9 mouse cellular contexts compared by ENCODE assay signal in the genomic region with DNA sequence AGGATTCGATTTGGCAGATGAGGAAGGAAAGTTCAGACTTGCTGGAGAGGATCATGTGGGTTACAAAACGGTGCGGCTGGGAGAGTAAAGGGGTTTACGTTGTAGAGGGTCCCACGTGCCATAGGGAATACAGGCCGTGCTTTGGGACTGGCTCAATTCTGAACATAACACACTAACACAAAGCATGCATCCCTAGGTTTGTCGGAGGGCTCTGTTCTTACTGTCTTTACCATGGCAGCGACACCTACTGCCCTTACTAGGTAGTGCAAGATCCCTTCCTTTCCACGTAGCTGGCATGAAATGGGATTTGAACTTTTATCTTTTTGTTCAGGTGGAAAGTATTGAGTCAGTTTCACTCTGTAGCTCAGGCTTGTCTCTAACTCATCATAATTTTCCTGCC. TPM values are rescaled to one million over a fixed set of nuclear protein-coding genes. Genes with fewer than 3 reads are reported as not detected.
DNase-seq lines count a peak whose midpoint lies in the region; ATAC-seq and TF ChIP-seq lines count a peak whose summit lies in the region.
"Had no signal": no experiment of that assay in that cellular context is flagged by ENCODE, and none has a peak within 500 bp of the region (broad histone marks: within the 10 kb centered on the region; RNA-seq: fewer than 3 reads in every experiment).

No protein-coding gene starts in this region.

- peaks cover 58 to 87% of the 10 kb centered on the region in 2 experiments for H3K36me3 ChIP-seq in CH12.LX (replicated peaks in 1 of 2; ENCODE audit: control insufficient read depth in 1 of 2, insufficient read depth in 1 of 2, low read length in 1 of 2)

- no peak overlapping the region for H3K4me3 ChIP-seq in CH12.LX (replicated peaks in 1 of 3; ENCODE audit: low read depth in 2 of 3, low read length in 2 of 3, poor library complexity in 1 of 3)
- H3K4me3 ChIP-seq: neural tube, embryonic 12.5 days had no signal

- no peak for TF ChIP-seq POLR2A in CH12.LX (IDR thresholded peaks at IDR 0.05; ENCODE audit: low read depth, low read length)

- H3K27ac ChIP-seq in CH12.LX (ENCODE audit: insufficient read depth, low read depth): no peak overlapping the region
- H3K27ac ChIP-seq: neural tube, embryonic 12.5 days had no signal

- no peak overlapping the region for H3K4me2 ChIP-seq in CH12.LX (ENCODE audit: insufficient read depth, low read depth, poor library complexity, severe bottlenecking)
- H3K4me2 ChIP-seq: neural tube, embryonic 12.5 days had no signal

- H3K4me1 ChIP-seq in CH12.LX (ENCODE audit: control insufficient read depth in 1 of 2, insufficient read depth in 2 of 2): peaks cover 0 to 16% of the 10 kb centered on the region in 2 experiments; a peak in 2 of 4 replicates
- H3K4me1 ChIP-seq: neural tube, embryonic 12.5 days had no signal

- no peaks in the 10 kb centered on the region for H3K9me3 ChIP-seq in CH12.LX (replicated peaks; ENCODE audit: low read length)
- H3K9me3 ChIP-seq: neural tube, embryonic 12.5 days had no signal

- peak; percentile 87 for ATAC-seq in megakaryocyte-erythroid progenitor cell, adult 5-6 weeks (replicated peaks; ENCODE audit: low FRiP score, low TSS enrichment, poor library complexity, severe bottlenecking)

- peak; percentile 40 for TF ChIP-seq RAD21 in CH12.LX (IDR thresholded peaks at IDR 0.05; ENCODE audit: low read depth, low read length)

- dilution Hi-C loops in CH12.LX (cut with MboI; ENCODE audit: extremely low pct_ligation_motif_present, extremely low pct_unique_long_range_greater_than_20kb, low sequenced_read_pairs): no loop called here

- DNase-seq in layer of hippocampus, adult 11-12 months (ENCODE audit: low spot score): peak; percentile 54
- DNase-seq in layer of hippocampus, adult 9-11 months: no peak
- DNase-seq in CH12.LX (ENCODE audit: extremely low read depth) (peak; percentile 61), adipocyte (ENCODE audit: low spot score) (peak; percentile 67)
- peak; percentile 79 for DNase-seq in embryo, embryonic 10.5 days (ENCODE audit: low spot score)
- peak; percentile 44 for DNase-seq in kidney, postnatal 14 days
- DNase-seq in yolk sac, embryonic 10.5 days (ENCODE audit: low spot score): peak; percentile 15

- TF ChIP-seq CTCF in CH12.LX (conservative IDR thresholded peaks at IDR 0.05 in 1 of 2, IDR thresholded peaks at IDR 0.05 in 1 of 2; ENCODE audit: low read depth in 2 of 2, low read length in 2 of 2): peak; percentile 76 to 97

- no peak for TF ChIP-seq EP300 in CH12.LX (IDR thresholded peaks at IDR 0.05; ENCODE audit: low read length)

- H3K27me3 ChIP-seq in CH12.LX (replicated peaks): no peaks in the 10 kb centered on the region
- H3K27me3 ChIP-seq: neural tube, embryonic 12.5 days had no signal

- no peak overlapping the region for H3K9ac ChIP-seq in CH12.LX (ENCODE audit: insufficient read depth, low read depth)
- H3K9ac ChIP-seq: neural tube, embryonic 12.5 days had no signal

- in situ Hi-C loops in CH12.LX (cut with MboI; ENCODE audit: low pct_ligation_motif_present, low pct_unique_long_range_greater_than_20kb, low sequenced_read_pairs): no loop called here

- no peaks in the 10 kb centered on the region for H3K79me2 ChIP-seq in CH12.LX (replicated peaks; ENCODE audit: control insufficient read depth, extremely low read depth, insufficient read depth, poor library complexity, severe bottlenecking)

TF ChIP-seq in CH12.LX, 34 proteins besides CTCF, POLR2A, EP300 and RAD21:
- TF ChIP-seq CHD2 (IDR thresholded peaks at IDR 0.05; ENCODE audit: low read length) (no peak), SMC3 (IDR thresholded peaks at IDR 0.05; ENCODE audit: low read depth, low read length) (peak; percentile 75)

RNA-seq across cellular contexts. Expression of a gene that starts 15.9 kb away (rescaled TPM):
- total RNA-seq in CH12.LX (2012; rRNA removed) (83.7 and 87.3 TPM in 2 replicates), CH12.LX (2014; rRNA removed) (69.5 and 73.9 TPM in 2 replicates)
- polyA plus RNA-seq in CH12.LX (2012; ENCODE audit: insufficient read length, low read depth): 48.4 and 56.5 TPM in 2 replicates
- total RNA-seq in megakaryocyte-erythroid progenitor cell, adult 5-6 weeks (2014; fragmentation: Nextera tagmentation): 30.3 and 47.7 TPM in 2 replicates
- 55.0 and 60.4 TPM in 2 replicates for total RNA-seq in megakaryocyte-erythroid progenitor cell, adult 5-6 weeks (2017)

RNA-seq across cellular contexts. Expression of a gene that starts 15.9 kb away (rescaled TPM):
- total RNA-seq in CH12.LX (2012; rRNA removed) (38.7 and 44.1 TPM in 2 replicates), CH12.LX (2014; rRNA removed) (65.1 and 79.5 TPM in 2 replicates)
- polyA plus RNA-seq in CH12.LX (2012; ENCODE audit: insufficient read length, low read depth): 60.0 and 62.5 TPM in 2 replicates
- total RNA-seq in megakaryocyte-erythroid progenitor cell, adult 5-6 weeks (2014; fragmentation: Nextera tagmentation): 32.7 and 47.9 TPM in 2 replicates
- total RNA-seq in megakaryocyte-erythroid progenitor cell, adult 5-6 weeks (2017): 50.5 and 58.1 TPM in 2 replicates

RNA-seq across cellular contexts. Expression of a gene that starts 57.9 kb away (rescaled TPM):
- total RNA-seq in CH12.LX (2012; rRNA removed): 24.2 and 27.8 TPM in 2 replicates
- total RNA-seq in CH12.LX (2014; rRNA removed): 29.5 and 32.6 TPM in 2 replicates
- polyA plus RNA-seq in CH12.LX (2012; ENCODE audit: insufficient read length, low read depth): 61.8 and 67.1 TPM in 2 replicates
- total RNA-seq in megakaryocyte-erythroid progenitor cell, adult 5-6 weeks (2014; fragmentation: Nextera tagmentation): 2.6 and 4.2 TPM in 2 replicates
- 5.1 and 6.7 TPM in 2 replicates for total RNA-seq in megakaryocyte-erythroid progenitor cell, adult 5-6 weeks (2017)
